Mouse (Mus musculus): ENCODE data around the gene Pmel.
A peak's percentile ranks its signal among the peaks of the same experiment; 100 is the strongest.

Pmel gene

DNA sequence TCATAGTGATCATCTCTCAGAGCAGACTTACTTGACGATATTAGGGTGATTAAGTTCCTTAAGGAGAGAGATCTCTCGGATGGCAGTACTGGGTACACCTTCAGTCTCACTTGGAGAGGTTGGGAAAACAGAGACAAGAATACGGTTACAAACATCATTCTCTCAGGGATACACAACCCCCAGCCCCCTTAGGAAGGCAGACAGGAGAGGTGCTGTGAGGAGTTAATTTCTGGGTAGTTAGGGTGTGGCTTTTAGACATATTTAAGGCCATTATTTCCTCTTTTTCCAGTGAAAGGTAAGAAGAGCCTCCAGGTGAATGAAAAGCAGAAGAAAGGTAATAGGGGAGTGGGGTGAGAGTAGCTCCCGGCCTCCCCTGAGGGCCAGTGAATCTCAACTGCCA lies at the start of gene Pmel:
Gene Pmel, plus strand, starts transcription at position 301 of the 400 bp plus-strand sequence.
- DNase-seq (ENCODE audit: low read depth) = no peak

DNA sequence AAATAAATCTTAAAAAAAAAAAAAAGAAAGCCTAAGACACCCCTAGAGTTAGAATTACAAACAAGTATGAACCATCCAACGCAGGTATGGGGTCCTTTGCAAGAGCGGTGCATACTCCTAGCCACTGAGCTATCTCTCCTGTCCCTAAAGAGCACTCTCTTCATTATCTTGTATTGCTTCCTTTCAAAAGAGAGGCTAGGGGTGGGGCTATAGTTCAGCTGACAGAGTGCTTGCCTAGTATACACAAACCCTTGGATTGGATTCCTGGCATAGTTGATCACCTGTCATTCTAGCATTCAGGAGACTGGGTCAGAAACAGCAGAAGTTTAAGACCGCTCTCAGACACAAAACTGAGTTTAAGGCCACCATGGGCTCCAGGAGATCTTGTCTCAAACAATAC lies 48.7 kb upstream of the Pmel start:
- no peak for DNase-seq (ENCODE audit: low read depth)

DNA sequence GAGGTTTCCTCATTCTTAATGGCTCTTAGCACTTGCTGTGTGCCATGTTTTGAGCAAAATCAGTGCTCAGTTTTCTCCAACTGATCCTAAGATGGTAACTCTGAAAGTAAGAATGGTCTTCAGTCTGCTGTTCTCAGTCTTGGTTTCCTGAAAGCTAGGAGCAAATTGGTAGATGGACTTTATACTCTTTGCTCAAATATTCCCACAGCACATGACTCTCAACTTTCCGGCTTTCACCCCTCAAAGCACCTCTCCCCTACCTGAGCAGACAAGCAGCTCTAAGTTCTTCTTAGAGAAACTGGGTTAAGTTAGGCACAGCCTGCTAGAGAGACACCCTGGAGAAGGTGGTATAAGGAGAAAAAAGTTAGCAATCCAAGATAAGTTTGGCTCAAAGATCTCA lies 47.3 kb upstream of the Pmel start:
- DNase-seq (ENCODE audit: low read depth) = no peak

DNA sequence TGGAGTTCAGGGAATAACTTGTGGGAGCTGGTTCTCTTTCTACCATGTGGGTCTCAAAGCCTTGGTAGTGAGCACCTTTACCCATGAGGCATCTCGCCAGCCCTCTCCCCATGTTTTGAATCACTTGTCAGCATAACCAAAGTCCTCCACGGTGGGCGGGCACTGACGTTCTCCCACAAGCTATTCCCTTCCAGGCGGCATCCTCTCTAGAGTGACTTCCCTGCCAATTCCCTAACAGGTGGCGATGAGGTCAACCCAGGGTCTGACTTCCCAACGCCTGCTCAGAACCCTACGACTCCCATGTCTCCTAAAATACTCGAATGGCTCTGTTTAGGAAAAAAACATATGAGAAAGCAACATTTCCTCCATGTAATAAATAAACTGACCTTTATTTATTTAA lies 46.2 kb upstream of the Pmel start:
- no peak for DNase-seq (ENCODE audit: low read depth)

DNA sequence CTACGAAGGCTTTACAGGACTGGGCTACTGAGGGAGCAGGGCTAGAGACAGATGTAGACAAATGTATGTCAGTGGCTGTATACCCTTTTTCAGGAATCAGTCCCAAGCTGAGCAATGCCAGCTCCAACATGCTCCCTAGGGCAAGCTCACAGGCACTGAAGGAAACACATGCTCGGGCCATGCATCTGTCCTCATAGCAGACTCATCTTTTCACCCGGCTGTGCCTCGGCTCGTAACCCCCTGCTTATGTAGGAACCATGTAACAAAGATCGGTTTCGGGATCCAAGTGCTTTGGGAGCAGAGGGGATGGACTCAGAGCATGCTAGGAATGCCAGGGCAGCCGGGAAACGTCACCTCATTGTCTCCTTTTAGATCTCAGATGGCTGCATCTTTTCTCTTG lies 44.5 kb upstream of the Pmel start:
- no peak for DNase-seq (ENCODE audit: low read depth)

DNA sequence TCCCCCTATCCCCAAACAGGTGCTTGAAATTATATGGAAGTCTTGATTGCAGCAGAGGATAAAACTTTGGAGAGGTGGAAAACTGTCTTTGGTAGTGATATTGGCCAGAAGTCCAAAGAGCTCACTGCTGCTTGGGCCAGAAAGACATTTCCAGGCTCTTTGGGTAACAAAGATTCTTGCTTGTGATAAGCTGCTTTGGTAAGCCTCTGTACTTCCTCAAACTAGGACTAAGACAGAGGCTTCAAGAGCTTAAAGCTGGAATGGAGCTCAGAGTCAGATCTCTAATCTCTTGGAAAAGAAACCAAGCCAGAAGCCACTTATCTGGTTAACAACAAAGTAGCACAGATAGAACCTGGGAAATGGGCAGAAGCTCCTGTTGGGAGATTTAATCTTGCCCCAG lies 41.5 kb upstream of the Pmel start:
- no peak for DNase-seq (ENCODE audit: low read depth)

DNA sequence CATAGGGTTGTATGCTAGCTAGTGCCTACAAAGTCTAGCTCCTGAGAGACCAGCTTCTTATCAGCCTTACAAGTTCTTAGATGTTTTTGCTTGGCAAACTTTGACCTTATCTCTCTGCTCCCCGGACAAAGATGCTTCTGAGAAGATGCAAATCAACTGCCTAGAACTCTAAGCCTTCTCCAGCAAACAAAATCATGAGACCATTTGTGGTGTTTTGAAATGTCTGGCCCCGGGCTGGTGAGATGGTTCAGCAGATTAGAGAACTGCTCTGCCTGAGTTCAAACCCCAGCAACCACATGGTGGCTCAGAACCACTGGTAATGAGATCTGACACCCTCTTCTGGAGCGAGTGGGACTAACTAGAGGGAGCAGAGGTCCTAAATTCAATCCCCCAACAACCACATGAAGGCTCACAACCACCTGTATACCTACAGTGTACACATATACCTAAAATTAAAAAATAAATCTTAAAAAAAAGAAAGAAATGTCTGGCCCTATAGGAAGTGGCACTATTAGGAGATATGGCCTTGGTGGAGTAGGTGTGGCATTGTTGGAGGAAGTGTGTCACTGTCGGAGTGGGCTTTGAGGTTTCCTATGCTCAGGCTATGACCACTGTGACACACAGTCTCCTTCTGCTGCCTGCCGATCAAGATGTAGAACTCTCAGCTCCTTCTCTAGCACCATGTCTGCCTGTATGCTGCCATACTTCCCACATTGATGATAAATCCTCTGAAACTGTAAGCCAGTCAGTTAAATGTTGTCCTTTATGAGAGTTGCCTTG lies 40.4 kb upstream of the Pmel start:
- DNase-seq (ENCODE audit: low read depth) = peak; percentile 68

DNA sequence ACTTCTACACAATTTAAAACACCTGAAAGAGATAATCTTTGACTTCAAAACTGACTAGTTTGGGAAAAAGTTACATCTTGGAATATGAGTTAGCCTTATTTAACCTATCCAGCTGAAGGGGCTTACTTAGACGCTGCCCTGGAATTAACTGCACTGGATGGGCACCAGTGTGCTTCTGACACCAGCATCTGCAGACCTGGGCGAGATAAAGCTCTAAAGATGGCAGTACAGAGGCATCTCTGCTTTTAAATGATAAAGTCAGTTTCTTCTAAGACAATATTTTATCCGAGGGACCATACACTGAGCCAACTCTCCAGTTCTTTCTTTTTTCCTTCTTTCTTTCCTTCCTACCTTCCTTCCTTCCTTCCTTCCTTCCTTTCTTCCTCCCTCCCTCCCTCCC lies 39.2 kb upstream of the Pmel start:
- no peak for DNase-seq (ENCODE audit: low read depth)

DNA sequence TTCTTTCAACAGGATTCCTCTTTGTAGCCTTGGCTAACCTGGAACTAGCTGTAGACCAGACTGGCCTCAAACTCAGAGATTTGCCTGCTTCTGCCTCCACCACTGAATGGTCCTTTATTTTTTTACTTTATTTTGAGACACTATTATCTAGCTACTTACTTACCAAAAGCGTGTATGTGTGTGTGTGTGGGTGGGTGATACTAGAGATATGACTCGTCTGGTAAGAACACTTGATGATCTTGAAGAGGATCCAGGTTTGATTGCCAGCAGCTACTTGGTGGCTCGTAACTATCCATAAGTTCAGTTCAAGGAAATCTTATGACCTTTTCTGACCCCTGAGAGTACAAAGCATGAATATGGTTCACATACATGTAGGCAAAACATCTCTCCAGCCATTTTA lies 38.7 kb upstream of the Pmel start:
- DNase-seq (ENCODE audit: low read depth) = peak; percentile 43

DNA sequence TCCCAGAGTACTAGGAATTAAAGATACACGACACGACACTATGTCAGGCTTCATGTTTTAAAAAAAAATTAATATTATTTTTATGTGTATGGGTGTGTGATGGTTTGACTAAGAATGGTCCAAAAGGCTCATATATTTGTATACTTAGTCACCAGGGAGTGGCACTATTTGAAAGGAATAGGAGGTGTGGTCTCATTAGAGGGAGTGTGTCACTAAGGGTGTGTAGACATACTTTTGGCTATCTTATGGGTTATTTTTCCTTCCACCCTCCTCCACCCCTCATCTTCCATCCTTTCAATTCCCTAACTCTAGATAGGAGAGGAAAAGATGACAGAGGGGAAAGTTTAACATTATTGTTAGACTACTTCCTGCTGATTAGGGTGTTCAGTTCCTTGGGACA lies 38.2 kb upstream of the Pmel start:
- DNase-seq (ENCODE audit: low read depth) = no peak

DNA sequence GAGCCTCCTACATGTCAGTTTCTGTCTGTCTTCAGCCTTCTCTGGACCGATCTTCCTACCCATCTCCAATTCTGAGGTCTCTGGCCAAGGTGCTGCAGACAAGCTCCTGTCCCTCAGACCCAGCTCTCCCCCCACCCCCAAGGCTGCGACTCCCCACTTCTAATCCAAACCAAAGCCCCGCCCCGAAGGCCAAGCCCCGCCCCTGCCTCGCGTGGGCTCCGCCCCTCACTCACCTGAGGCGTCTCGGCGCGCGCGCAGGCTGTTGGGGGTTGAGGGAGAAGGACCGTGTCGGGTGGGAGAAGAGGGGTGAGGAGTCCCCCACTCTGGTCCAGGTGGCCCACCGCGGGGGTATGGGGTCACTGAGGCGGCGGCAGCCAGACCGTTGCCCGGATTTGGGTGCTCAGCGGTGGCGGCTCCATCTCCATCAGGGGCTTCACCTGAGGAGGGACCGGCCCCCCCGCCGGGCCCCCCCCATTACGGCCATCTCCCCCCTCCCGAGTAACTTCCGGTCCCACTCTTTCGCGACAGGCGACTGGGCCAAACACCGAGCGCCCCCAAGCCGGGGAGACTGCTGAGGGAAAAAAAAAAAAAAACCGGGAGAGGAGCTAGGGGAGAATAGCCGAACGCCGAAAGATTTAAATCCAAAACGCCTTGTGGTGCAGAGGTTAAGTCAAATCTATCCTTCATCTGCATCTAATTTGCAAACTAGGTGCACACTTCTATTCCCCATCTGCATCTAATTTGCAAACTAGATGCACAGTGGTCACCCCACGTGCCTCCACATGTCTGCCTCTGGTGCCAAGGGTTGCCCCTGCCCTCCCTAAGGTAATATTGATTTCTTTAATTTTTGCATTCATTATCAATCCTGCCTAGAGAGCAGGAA lies 35.0 kb upstream of the Pmel start:
- DNase-seq (ENCODE audit: low read depth) = peak; percentile 80

DNA sequence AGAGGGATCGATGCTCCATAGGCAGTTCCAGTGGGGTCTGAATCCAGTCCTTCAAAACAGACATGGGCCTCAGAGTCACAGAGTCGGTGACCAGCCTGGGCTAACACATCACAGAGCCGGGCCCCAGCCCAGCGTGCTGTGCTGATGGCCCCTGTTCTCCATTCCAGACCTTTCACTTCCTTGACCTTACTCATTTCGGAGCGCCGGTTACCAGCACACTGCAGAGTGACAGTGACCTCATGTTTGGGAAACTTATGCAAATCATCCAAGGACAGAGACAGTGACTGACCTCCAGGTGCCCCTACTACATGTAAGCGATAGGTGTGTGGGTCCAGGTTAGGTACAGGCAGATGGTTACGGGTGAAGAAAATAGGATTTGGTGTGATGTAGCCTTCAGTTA lies 32.8 kb upstream of the Pmel start:
- DNase-seq (ENCODE audit: low read depth) = no peak

DNA sequence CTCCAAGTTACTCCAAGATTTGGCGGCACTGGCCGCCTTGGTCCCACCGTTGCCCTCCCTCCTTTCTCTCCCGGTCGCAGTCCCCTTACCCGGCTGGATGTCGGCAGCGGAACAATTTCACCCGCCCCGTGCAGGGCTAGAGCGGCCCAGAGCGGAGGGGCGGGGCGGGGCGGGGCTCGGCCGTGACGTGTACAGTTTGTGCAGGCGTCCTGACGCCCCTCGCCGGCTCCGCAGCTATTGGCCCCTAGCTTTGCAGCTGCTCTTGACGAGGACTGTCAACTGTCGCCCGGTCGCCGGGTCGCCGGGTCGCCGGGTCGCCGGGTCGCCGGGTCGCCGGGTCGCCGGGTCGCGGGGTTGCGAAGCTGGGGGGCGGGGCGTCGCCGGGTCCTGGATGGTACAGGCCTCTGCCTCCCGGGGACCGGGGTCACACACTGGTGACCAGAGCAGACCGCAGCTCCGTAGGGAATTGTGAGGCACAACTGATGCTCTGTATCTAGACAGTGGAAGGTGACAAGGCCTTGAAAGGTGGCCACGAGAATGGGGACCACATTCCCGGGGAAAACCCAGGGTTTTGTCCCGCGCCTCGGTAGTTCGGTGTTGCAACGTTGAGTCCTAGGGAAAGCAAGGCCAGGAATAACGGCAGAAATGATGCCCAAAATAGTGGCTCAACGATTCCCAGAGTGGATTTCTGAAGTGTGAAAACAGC lies 30.1 kb upstream of the Pmel start, which contains the start of gene Suox:
Gene Suox, minus strand, starts transcription at position 311 of the 706 bp plus-strand sequence.
- DNase-seq (ENCODE audit: low read depth) = peak; percentile 94

DNA sequence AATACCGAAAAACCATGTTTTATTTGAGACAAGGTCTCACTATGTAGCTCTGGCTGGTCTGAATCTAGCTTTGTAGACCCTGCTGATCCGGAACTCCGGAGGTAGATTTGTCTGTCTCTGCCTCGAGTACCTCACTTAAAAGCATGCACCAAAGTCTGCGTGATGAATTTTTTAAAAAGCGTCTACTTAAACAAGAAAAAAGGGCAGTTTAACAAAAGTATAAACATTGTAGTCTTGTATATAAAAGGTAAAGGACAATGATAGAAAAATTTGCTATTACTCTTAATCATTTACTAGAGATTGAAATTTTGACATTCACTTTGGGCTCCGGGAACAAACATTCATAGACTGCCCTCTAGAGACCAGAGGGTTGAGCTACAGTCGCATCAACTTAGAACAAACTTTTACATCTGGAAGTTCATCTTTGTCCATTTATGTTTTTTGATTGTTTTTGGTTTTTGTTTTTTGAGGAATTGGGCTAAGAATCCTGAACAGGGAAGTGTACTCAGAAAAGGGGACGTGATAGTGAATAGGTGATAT lies 29.5 kb upstream of the Pmel start:
- peak; percentile 86 for DNase-seq (ENCODE audit: low read depth)

DNA sequence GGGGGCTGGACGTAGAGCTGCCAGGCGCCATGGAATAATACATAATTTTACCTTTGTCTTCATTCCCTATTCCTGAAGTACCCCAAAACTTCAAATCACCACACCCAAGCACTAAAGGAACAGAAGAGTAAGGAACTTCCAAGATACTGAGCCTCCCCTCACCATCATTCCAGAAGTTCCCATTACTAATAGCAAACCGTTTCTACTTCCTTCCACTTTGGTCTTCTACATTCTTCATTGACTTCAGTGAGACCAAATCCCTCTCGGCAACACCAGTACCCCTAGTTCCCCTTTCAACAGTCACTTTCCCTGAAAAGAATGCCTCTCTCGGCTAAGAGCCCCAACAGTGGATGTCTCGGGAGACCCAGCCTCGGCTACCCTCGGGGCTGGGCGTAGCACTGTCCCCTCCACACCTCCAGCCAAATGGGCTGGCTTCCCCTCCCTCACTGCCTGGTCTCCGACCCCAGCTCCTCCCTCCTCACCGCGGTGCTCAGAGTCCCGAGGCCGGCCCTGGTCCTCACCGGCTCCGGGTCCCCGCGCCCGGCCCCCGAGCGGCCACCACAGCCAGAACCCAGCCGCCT lies 8.5 kb upstream of the Pmel start:
- no peak for DNase-seq (ENCODE audit: low read depth)

DNA sequence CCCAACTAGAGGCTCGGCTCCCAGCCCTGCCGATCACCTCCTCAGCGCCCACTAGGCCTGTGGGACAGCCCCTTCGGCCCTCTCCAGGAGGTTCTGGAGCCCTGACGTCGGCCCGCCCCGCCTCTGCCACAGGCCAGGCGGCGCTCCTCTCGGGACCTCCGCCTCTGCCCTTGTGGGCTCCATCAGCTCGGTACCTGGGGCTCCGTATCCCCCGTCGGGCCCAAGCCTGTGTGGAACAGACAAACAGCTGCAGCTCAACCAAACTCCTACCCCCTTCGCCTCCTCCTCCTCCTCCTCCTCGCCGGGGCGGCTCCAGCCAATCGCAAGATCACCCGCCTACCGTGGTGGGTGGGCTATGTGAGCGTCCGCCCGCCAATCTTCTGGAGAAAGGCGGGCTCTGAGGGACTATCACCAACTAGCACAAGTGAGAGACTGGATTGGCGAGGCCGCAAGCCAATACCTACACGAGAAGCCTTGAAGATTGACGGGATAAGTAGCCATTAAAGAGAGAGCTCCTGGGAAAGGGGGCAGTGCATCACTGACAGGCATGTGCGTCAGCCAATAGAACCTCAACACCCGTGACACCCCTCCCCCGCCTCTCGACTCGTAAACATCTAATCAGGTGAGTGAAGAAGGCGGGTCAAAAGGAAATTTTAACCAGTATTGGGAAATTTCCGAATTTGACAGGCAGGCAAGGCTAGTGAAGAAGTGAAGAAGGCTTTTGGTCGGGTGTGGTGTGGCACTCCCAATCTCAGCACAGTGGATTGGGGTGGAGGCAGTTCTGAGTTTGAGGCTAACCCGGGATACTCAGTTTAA lies 7.8 kb upstream of the Pmel start, which contains the start of gene Rab5b:
Gene Rab5b, minus strand, starts transcription at position 273 of the 816 bp plus-strand sequence.
- peak; percentile 100 for DNase-seq (ENCODE audit: low read depth)

DNA sequence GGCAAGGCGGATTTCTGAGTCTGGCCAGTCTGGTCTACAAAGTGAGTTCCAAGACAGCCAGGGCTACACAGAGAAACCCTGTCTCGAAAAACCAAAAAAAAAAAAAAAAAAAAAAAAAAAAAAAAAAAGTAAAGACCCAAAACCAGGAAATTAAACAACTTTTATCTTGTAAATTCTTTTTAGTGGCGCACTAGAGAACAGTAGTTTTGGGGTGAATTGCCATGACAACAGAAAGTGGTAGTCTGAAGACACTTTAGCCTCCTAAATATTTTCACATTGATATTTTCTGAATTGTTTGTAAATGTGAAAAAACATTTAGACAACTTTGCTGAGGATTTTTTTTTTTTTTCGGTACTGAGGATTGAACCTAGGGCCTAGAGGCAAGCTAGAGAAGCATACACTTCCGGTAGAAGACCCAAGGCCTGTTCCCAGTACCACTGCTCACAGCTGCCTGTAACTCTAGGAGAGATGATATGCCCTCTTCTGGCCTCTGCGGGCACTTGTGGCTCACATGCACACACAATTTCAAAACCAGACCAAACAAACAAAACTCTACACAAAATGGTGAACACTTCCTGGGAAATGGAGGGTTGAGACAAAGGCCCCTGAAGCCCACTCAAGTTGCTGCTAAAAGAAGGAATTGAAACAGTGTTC lies 6.8 kb upstream of the Pmel start:
- DNase-seq (ENCODE audit: low read depth) = peak; percentile 45

DNA sequence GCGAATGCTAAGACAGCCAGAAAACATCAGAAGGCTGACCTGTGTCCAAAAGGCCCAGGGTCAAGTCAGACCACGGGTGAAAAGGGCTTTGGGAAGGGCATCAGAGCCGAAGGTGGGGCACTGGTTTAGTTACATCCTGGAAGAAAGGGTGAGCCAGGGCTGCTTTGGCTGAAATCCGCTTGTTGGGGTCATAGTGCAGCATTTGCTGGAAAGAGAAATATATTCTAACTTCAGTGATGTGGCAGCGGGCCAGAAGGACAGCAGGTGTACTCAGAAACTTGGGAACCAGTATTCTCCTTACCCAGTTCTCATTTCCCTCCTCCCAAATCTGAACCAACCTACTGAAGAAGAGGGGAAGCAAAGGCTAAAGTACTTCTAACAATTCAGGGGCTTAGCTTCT lies 5.0 kb upstream of the Pmel start:
- no peak for DNase-seq (ENCODE audit: low read depth)

DNA sequence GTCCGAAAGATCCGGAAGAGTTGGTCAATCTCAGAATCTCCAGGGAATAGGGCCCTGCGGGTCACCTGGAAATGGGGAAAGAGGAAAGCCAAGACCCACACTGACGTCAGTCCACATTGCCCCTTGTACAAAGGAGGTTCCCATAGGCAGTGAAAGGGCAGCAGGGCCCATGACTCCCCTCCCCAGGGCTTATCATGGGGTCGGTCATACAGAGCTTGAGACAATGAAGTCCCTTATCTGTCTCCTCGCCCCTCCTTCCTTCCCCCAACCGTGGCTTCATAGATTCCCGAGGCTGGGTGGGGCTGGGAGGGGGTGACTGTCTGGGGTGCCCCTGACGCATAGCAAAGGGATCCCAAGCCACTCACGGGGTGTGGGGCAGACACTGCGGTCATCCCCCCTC lies 4.4 kb upstream of the Pmel start:
- no peak for DNase-seq (ENCODE audit: low read depth)

DNA sequence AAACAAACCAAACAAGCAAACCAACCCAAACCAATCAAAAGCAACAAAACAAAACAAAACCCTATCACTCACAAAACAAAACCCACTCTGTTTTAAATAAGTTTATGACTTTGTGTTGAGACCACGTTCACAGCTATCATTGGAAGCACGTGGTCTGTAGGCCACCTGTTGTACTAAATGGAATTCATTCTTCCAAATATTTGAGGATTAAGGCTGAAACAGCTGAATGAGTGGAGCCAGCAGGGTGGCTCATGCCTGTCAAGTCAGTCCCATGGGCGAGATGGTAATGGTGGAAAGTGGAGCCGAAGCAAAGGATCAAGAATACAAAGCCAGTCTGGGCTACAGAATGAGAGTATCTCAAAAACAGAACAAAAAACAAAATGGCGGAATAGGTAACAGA lies 3.3 kb upstream of the Pmel start:
- DNase-seq (ENCODE audit: low read depth) = no peak

All from induced T-regulatory cell, adult 2 months (primary cell).